Mouse (Mus musculus) CH12.LX (cell line): Measurements from ENCODE around the gene Plk1. TPM values are rescaled to one million over a fixed set of nuclear protein-coding genes. Genes with fewer than 3 reads are reported as not detected.

Experiments
- DNase-seq: peaks from one replicate; pipeline ENCODE4 v3.0.0-alpha.2; 2013; ENCODE audit errors: extremely low read depth
- H3K27ac ChIP-seq: 2 replicates; pipeline ENCODE4 v1.5.1; 2012; ENCODE audit warnings: low read depth, mild to moderate bottlenecking, control low read depth, moderate library complexity; ENCODE audit not compliant: insufficient read depth
- H3K27me3 ChIP-seq: replicated peaks from 2 replicates; pipeline ENCODE3; 2012; ENCODE audit warnings: inconsistent platforms
- H3K36me3 ChIP-seq, 2 experiments: replicated peaks in 1 of 2; 2 replicates each; pipeline versions ENCODE3 to v1.6.1; 2012; ENCODE audit warnings: inconsistent platforms in 1 of 2, low read length in 1 of 2, mild to moderate bottlenecking in 1 of 2, mixed read lengths in 1 of 2, moderate library complexity in 1 of 2; ENCODE audit not compliant: control insufficient read depth in 1 of 2, insufficient read depth in 1 of 2
- H3K4me1 ChIP-seq, 2 experiments: 2 replicates each; pipeline ENCODE4 v1.6.1; 2012; ENCODE audit warnings: inconsistent platforms in 1 of 2, moderate library complexity in 1 of 2; ENCODE audit not compliant: insufficient read depth in 2 of 2, control insufficient read depth in 1 of 2
- H3K4me2 ChIP-seq: 2 replicates; pipeline ENCODE4 v1.6.1; 2012; ENCODE audit warnings: low read depth, mild to moderate bottlenecking, control low read depth; ENCODE audit not compliant: poor library complexity, insufficient read depth, severe bottlenecking
- H3K4me3 ChIP-seq, 3 experiments: fragments of 150-350 bp in 1 of 3; sonication (generic) in 1 of 3; replicated peaks in 1 of 3; 2 replicates each; pipeline versions ENCODE3 to v1.5.1; 2011 to 2012; ENCODE audit warnings: low read depth in 2 of 3, low read length in 2 of 3, mild to moderate bottlenecking in 2 of 3, moderate library complexity in 2 of 3, control low read depth in 1 of 3, improper control_type of control experiment in 1 of 3, inconsistent platforms in 1 of 3, mixed read lengths in 1 of 3; ENCODE audit not compliant: poor library complexity in 1 of 3
- H3K79me2 ChIP-seq: replicated peaks from 2 replicates; pipeline ENCODE4 v1.6.1; 2012; ENCODE audit warnings: mild to moderate bottlenecking, moderate library complexity; ENCODE audit not compliant: control insufficient read depth, poor library complexity, insufficient read depth, severe bottlenecking; ENCODE audit errors: extremely low read depth
- H3K9ac ChIP-seq: 2 replicates; pipeline ENCODE4 v1.6.1; 2012; ENCODE audit warnings: low read depth, mild to moderate bottlenecking, control low read depth, moderate library complexity; ENCODE audit not compliant: insufficient read depth
- H3K9me3 ChIP-seq: replicated peaks from 2 replicates; pipeline ENCODE3; 2012; ENCODE audit warnings: low read length, inconsistent platforms, mixed read lengths
- BHLHE40 ChIP-seq: IDR thresholded peaks from 2 replicates; pipeline ENCODE4 v1.6.1; 2011; ENCODE audit warnings: mild to moderate bottlenecking, low read depth, low read length, improper control_type of control experiment
- CHD1 ChIP-seq: IDR thresholded peaks from 2 replicates; pipeline ENCODE4 v1.6.1; 2012; ENCODE audit warnings: low read depth, low read length, improper control_type of control experiment, inconsistent platforms
- CTCF ChIP-seq, 2 experiments: IDR thresholded peaks in 1 of 2; conservative IDR thresholded peaks in 1 of 2; 2 replicates each; pipeline ENCODE4 v1.5.1; 2011 to 2012; ENCODE audit warnings: low read depth in 2 of 2, low read length in 2 of 2, improper control_type of control experiment in 1 of 2, inconsistent platforms in 1 of 2, mild to moderate bottlenecking in 1 of 2, moderate library complexity in 1 of 2
- E2F4 ChIP-seq: IDR thresholded peaks from 2 replicates; pipeline ENCODE4 v1.6.1; 2011; ENCODE audit warnings: low read depth, low read length, improper control_type of control experiment; ENCODE audit not compliant: insufficient replicate concordance
- ELF1 ChIP-seq: IDR thresholded peaks from 2 replicates; pipeline ENCODE4 v1.6.1; 2014; ENCODE audit warnings: low read depth, mild to moderate bottlenecking, inconsistent platforms, low read length, improper control_type of control experiment
- EP300 ChIP-seq: IDR thresholded peaks from 2 replicates; pipeline ENCODE4 v1.6.1; 2011; ENCODE audit warnings: low read length, improper control_type of control experiment
- ETS1 ChIP-seq: conservative IDR thresholded peaks from 2 replicates; pipeline ENCODE4 v1.6.1; 2012; ENCODE audit warnings: low read depth, mild to moderate bottlenecking, inconsistent platforms, low read length, improper control_type of control experiment, moderate library complexity
- IRF4 ChIP-seq: IDR thresholded peaks from 2 replicates; pipeline ENCODE4 v1.6.1; 2014; ENCODE audit warnings: low read depth, mild to moderate bottlenecking, inconsistent platforms, low read length, improper control_type of control experiment
- MAFK ChIP-seq: IDR thresholded peaks from 2 replicates; pipeline ENCODE4 v1.6.1; 2011; ENCODE audit warnings: low read length, improper control_type of control experiment; ENCODE audit not compliant: insufficient replicate concordance
- MAX ChIP-seq: IDR thresholded peaks from 2 replicates; pipeline ENCODE4 v1.6.1; 2011; ENCODE audit warnings: low read length, improper control_type of control experiment
- MEF2A ChIP-seq: IDR thresholded peaks from 2 replicates; pipeline ENCODE4 v1.6.1; 2014; ENCODE audit warnings: low read depth, mild to moderate bottlenecking, inconsistent platforms, low read length, improper control_type of control experiment, borderline replicate concordance
- MXI1 ChIP-seq: IDR thresholded peaks from 2 replicates; pipeline ENCODE4 v1.6.1; 2011; ENCODE audit warnings: mild to moderate bottlenecking, low read depth, low read length, improper control_type of control experiment
- NRF1 ChIP-seq: IDR thresholded peaks from 2 replicates; pipeline ENCODE4 v1.6.1; 2014; ENCODE audit warnings: low read depth, mild to moderate bottlenecking, inconsistent platforms, low read length, improper control_type of control experiment, moderate library complexity
- POLR2A ChIP-seq: IDR thresholded peaks from 2 replicates; pipeline ENCODE4 v1.6.1; 2011; ENCODE audit warnings: low read depth, mild to moderate bottlenecking, improper control_type of control experiment, low read length
- POLR2AphosphoS2 ChIP-seq: IDR thresholded peaks from 2 replicates; pipeline ENCODE4 v1.6.1; 2011; ENCODE audit warnings: low read depth, low read length, improper control_type of control experiment
- RAD21 ChIP-seq: IDR thresholded peaks from 2 replicates; pipeline ENCODE4 v1.6.1; 2011; ENCODE audit warnings: low read depth, mild to moderate bottlenecking, low read length, improper control_type of control experiment, moderate library complexity
- SIN3A ChIP-seq: IDR thresholded peaks from 2 replicates; pipeline ENCODE4 v1.6.1; 2012; ENCODE audit warnings: low read length, improper control_type of control experiment, inconsistent platforms
- SMC3 ChIP-seq: IDR thresholded peaks from 2 replicates; pipeline ENCODE4 v1.6.1; 2011; ENCODE audit warnings: low read depth, low read length, improper control_type of control experiment
- UBTF ChIP-seq: IDR thresholded peaks from 2 replicates; pipeline ENCODE4 v1.6.1; 2012; ENCODE audit warnings: low read depth, mild to moderate bottlenecking, inconsistent platforms, low read length, improper control_type of control experiment, moderate library complexity
- ZC3H11A ChIP-seq: IDR thresholded peaks from 2 replicates; pipeline ENCODE4 v1.6.1; 2012; ENCODE audit warnings: low read depth, mild to moderate bottlenecking, inconsistent platforms, low read length, improper control_type of control experiment
- ZKSCAN1 ChIP-seq: IDR thresholded peaks from 2 replicates; pipeline ENCODE4 v1.6.1; 2012; ENCODE audit warnings: low read depth, inconsistent platforms, low read length, improper control_type of control experiment, borderline replicate concordance
- ZNF384 ChIP-seq: IDR thresholded peaks from 2 replicates; pipeline ENCODE4 v1.6.1; 2012; ENCODE audit warnings: low read depth, low read length, improper control_type of control experiment, inconsistent platforms
- dilution Hi-C: fragments of 300-500 bp; cut with MboI; formaldehyde crosslinking; loops from 2 replicates; pipeline ENCODE4 v1.14.3; 2020; ENCODE audit warnings: low sequenced_read_pairs; ENCODE audit not compliant: extremely low pct_unique_long_range_greater_than_20kb, extremely low pct_ligation_motif_present
- in situ Hi-C: fragments of 300-500 bp; cut with MboI; formaldehyde crosslinking; loops from 3 replicates; pipeline ENCODE4 v1.14.3; 2019; ENCODE audit warnings: low sequenced_read_pairs, low pct_ligation_motif_present, low pct_unique_long_range_greater_than_20kb, mixed read lengths
- polyA plus RNA-seq: library from polyadenylated mRNA; unstranded; fragments of >175 nt; gene quantifications from 2 replicates; pipeline ENCODE4 v1.2.1, GENCODE M21; 2012; ENCODE audit warnings: low read depth; ENCODE audit not compliant: insufficient read length
- total RNA-seq, 2 experiments: library from RNA; depleted of rRNA; stranded (reverse); fragments of 300-350 nt in 1 of 2; fragments of >200 nt in 1 of 2; gene quantifications; 2 replicates each; pipeline ENCODE4 v1.2.3; 2012 to 2014

Plk1 gene
- total and polyA plus RNA-seq, 3 experiments = 30.4 to 144 (median 44.4) TPM

- no peak overlapping the region for H3K4me3 ChIP-seq
- H3K9me3 ChIP-seq = no peaks in the 10 kb centered on the region
- peaks cover 16% of the 10 kb centered on the region for H3K27me3 ChIP-seq
- in situ Hi-C loops = loop anchor here (25.0 kb wide), 1 partner anchor 732 kb away; no protein-coding TSS in a partner anchor
- H3K79me2 ChIP-seq = no peaks in the 10 kb centered on the region
- no peak overlapping the region for H3K4me2 ChIP-seq
- peaks cover 0 to 3% of the 10 kb centered on the region in 2 experiments; a peak in 1 of 4 replicates for H3K4me1 ChIP-seq
- TF ChIP-seq CHD1 (no peak), ZKSCAN1 (no peak), POLR2A (no peak), EP300 (no peak), BHLHE40 (no peak), ZNF384 (no peak), E2F4 (no peak), MXI1 (no peak)
- DNase-seq = no peak
- H3K9ac ChIP-seq = no peak overlapping the region
- H3K27ac ChIP-seq = no peak overlapping the region
- dilution Hi-C loops = no loop called here
- no peaks in the 10 kb centered on the region for H3K36me3 ChIP-seq
These were observed 21.5 kb downstream of the Plk1 start for GRCm38 (mm10) chr7:122180720-122181119.

- Histone ChIP-seq H3K4me2 (no peak overlapping the region), H3K27ac (no peak overlapping the region), H3K27me3 (peaks cover 17% of the 10 kb centered on the region), H3K4me1 (no peaks in the 10 kb centered on the region), H3K79me2 (no peaks in the 10 kb centered on the region), H3K36me3 (no peaks in the 10 kb centered on the region), H3K9me3 (no peaks in the 10 kb centered on the region), H3K9ac (no peak overlapping the region), H3K4me3 (no peak overlapping the region)
- dilution Hi-C loops (no loop called here), in situ Hi-C loops (loop anchor here (25.0 kb wide), 1 partner anchor 728 kb away; no protein-coding TSS in a partner anchor)
- TF ChIP-seq NRF1 = no peak
- no peak for DNase-seq
These were observed 25.3 kb downstream of the Plk1 start for GRCm38 (mm10) chr7:122184569-122184968.

DNA sequence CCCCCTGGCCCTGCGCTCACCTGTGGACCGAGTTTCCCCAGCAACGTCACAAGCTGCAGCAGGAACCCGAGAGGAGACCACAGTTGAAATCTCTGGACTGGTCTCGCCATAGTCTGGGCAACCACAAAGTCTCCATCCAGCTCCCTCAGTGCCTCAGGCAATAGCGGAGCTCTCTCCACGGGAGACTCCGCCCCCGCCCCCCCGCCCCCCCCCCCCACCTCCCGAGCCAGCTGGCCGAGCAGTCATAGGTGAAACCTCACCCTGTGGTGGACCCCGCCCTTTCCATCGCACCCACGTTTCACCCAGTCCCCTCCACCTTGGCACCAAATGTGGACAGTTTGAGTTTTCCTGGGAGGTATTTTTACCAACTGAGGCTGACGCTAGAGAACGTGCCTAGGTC is 26.8 kb downstream of the Plk1 start, which contains the start of gene Ern2:
Gene Ern2, minus strand, starts transcription at position 165 of the 400 bp plus-strand sequence.
- Histone ChIP-seq H3K36me3 (no peaks in the 10 kb centered on the region), H3K4me3 (no peak within 1 kb of the TSS), H3K4me1 (no peaks in the 10 kb centered on the region), H3K27me3 (peaks cover 15% of the 10 kb centered on the region), H3K27ac (no peak within 1 kb of the TSS), H3K79me2 (no peaks in the 10 kb centered on the region), H3K4me2 (peak within 1 kb of the TSS; percentile 51; the same call in 1 of the 2 replicates), H3K9ac (no peak within 1 kb of the TSS), H3K9me3 (no peaks in the 10 kb centered on the region)
- dilution Hi-C loops = no loop called here
- no peak for TF ChIP-seq MEF2A
- no peak for TF ChIP-seq RAD21
- no peak for TF ChIP-seq ELF1
- TF ChIP-seq NRF1 = no peak
- TF ChIP-seq CTCF (conservative IDR thresholded peaks at IDR 0.05 in 1 of 2, IDR thresholded peaks at IDR 0.05 in 1 of 2; ENCODE audit: low read depth in 2 of 2, low read length in 2 of 2) = no peak
- TF ChIP-seq SMC3 = no peak
- no peak for TF ChIP-seq ZNF384
- TF ChIP-seq ZC3H11A = no peak
- no peak for TF ChIP-seq MAFK
- TF ChIP-seq ETS1 = no peak
- no peak for TF ChIP-seq UBTF
- TF ChIP-seq IRF4 = no peak
- no peak for TF ChIP-seq CHD1
- no peak for TF ChIP-seq MXI1
- TF ChIP-seq MAX = no peak
- no peak for TF ChIP-seq POLR2AphosphoS2
- no peak for TF ChIP-seq SIN3A
- DNase-seq = no peak
- in situ Hi-C loops = loop anchor here (25.0 kb wide), 1 partner anchor 726 kb away; no protein-coding TSS in a partner anchor
